Mouse (Mus musculus): ENCODE measurements at regions not wholly inside any gene's neighbourhood (a gene's known extent, or its start where the extent isn't known, plus 50 kb on each side); places are given as distances from the start of the nearest gene placed in this dataset.
"Not testable (repeated sequence)": the region's sequence is repeated elsewhere in the genome, so short reads cannot be mapped to it uniquely, and the experiment has no call there.

DNA sequence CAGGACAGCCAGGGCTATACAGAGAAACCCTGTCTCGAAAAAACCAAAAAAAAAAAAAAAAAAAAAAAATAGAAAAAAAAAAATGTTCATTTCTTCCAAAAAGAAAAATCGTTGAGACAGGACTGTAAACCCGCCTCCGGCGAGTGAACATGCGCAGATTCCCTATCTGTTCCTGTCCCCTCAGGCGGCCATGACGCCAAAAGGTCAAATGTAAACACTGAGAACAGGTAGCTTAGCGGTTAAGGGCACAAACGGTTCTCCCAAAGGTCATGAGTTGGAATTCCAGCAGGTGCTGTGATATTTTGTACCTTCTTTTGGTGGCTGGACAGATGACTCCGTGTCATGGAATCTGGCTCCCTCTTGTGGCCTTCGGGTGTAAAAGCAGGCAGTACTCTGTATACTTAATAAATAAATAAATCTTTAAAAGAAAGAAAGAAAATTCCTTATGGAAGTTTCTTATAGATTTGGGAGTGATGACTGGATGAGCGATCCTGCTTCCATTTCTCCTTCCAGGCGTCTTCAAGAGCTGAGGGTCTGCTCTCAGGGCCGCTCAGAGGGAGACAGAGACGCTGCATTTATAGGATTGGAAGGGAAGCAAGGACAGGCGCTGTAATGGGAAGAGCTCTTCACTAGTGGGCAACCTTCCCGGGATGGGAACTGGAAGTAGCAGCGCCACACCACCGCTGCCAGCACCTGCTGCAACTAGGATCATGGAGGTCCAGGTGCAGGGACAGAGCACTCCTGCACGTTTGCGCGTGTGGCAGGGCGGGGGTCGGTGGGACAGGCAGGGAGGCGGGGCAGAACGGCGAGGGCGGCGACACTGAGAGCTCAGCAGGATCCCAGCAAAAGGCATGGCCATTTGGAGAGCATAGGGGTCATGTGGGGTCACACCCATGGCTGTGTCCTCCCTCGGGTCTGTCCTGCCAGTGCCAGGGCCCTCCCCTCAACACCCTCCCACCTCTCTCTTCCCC, 189.2 kb upstream of the Gm10767 start:
- not testable (repeated sequence) for DNase-seq

DNA sequence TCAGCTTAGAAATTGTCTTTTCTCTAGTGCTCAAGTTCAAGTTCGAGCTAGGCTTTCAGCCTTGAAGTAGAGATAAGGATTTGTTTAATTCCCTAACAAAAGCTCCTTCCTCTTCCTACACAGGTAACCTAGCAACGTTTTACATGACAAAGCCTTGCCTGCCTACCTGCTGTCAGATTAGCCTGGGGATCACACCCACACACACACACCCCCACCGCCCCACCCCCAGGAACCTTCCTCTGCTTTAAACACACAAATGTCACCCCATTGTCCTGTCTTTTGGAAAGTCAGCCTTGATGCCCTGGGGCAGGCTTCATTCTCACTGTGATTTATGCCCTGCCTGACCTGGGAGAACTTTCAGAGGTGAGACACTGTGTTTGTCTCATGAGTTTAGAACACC, 193.7 kb upstream of the Gm10767 start:
- not testable (repeated sequence) for DNase-seq

DNA sequence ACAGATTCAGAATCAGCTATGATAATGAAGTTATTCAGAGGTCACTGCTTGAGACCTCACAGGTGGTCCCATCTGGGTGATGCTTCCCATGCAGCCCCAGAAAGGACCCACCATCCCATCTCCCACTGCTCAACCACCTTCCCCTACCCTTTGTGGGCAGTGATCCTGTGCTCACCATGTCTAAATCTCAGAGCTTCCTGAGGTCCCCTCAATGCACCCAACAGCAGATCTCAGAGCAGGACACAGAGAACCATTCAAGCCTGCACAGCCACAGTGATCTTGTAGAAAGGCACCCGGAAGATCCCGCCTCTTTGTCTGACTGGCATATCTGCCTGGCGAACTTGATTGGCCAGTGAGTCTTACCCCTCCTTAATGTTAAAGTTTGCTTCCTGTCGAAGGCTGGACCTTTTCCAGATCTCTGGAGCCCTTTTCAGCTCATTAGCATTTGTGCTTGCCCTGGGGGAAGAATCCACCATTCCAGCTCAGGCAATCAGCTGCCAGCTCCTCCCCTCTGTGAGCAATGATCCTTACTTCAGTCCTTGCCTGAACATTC, 206.7 kb upstream of the Gm10767 start:
- not testable (repeated sequence) for DNase-seq

DNA sequence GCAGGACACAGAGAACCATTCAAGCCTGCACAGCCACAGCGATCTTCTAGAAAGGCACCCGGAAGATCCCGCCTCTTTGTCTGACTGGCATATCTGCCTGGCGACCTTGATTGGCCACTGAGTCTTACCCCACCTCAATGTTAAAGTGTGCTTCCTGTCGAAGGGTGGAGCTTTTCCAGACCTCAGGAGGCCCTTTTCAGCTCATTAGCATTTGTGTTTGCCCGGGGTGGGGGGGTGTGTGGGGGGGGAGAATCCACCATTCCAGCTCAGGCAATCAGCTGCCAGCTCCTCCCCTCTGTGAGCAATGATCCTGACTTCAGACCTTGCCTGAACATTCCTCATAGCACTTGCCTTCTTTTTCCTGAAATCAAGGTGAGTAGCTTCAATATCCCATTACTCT, 223.9 kb upstream of the Gm10767 start:
- DNase-seq = not testable (repeated sequence)

DNA sequence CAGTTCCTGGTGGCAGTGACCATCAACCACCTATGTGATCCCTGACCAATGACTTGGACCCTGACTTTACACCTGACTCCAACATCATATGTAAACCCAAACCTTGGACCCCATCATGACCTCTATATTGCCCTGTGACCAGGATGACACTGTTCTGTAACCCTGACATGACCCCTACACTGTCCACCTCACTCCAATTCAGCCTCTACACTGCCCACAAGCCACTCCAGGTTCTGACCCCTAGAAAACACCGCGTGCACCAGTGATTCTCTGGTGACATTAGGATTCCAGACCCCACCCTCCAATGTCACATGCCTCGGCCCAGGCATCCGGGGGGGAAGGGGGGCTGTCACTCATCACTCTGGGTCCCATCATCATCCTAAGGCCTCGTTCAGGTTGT, 201.3 kb upstream of the 2410141K09Rik start:
- not testable (repeated sequence) for DNase-seq

DNA sequence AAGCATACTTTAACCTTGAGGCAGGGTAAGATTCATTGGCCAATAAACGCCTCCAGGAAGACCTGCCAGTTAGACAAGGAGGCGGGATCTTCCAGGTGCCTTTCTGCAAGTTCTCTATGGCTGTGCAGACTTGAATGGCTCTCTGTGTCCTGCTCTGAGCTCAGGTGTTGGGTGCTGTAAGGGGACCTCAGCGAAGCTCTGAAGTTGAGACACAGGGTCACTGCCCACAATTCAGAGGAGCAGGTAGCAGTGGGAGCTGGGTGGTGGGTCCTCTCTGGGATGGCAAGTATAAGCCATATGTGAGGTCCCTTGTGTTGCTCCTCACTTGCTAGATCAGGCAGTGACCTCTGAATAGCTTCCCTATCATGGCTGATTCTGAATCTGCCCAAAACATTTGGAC, 184.8 kb upstream of the 2410141K09Rik start:
- not testable (repeated sequence) for DNase-seq

DNA sequence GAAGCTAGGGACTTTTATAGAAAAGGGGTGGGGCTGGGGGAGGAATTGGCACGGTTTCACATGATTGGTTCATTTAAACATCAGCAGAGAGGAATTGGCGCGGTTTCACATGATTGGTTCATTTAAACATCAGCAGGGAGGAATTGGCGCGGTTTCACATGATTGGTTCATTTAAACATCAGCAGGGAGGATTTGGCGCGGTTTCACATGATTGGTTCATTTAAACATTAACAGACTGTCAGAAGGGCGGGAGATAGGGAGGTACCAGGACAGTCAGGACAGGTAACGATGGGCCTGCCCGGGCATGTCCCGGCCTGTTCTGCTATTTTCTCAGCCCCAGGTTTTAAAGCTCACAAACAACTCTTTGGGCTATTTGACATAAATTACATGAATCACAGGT, 145.1 kb upstream of the 2410141K09Rik start:
- peak; percentile 0 to 12 for DNase-seq

DNA sequence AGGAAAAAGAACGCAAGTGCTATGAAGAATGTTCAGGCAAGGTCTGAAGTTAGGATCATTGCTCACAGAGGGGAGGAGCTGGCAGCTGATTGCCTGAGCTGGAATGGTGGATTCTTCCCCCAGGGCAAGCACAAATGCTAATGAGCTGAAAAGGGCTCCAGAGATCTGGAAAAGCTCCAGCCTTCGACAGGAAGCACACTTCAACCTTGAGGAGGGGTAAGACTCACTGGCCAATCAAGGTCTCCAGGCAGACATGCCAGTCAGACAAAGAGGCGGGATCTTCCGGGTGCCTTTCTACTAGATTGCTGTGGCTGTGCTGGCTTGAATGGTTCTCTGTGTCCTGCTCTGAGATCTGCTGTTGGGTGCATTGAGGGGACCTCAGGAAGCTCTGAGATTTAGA, 122.7 kb upstream of the 2410141K09Rik start:
- not testable (repeated sequence) for DNase-seq

DNA sequence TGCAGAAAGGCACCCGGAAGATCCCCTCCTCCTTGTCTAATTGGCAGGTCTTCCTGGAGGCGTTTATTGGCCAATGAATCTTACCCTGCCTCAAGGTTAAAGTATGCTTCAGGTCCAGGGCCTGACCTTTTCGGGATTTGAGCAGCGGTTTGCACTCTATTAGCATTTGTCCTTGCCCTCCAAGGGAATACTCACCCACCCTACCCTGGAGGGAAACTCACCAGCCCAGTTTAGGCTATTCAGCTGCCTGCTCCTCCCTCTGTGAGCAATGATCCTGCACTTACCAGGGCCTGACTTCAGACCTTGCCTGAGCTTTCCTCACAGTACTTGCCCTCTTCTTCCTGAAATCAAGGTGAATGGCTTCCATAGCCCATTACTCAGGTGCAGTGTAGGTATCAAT, 115.5 kb upstream of the 2410141K09Rik start:
- DNase-seq = not testable (repeated sequence)

DNA sequence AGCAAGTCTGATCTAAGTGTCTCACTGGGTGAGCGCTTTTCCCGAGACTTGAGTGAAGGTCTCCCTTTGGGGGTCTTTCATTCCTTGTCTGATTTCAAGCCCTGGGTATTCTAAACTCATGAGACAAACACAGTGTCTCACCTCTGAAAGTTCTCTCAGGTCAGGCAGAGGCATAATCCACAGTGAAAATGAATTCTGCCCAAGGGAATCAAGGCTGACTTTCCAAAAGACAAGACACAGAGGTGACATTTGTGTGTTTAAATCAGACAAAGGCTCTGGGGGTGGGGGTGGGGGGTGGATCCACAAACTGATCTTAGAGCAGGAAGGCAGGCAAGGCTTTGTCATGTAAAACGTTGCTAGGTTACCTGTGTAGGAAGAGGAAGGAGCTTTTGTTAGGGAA, 107.0 kb upstream of the 2410141K09Rik start:
- not testable (repeated sequence) for DNase-seq

DNA sequence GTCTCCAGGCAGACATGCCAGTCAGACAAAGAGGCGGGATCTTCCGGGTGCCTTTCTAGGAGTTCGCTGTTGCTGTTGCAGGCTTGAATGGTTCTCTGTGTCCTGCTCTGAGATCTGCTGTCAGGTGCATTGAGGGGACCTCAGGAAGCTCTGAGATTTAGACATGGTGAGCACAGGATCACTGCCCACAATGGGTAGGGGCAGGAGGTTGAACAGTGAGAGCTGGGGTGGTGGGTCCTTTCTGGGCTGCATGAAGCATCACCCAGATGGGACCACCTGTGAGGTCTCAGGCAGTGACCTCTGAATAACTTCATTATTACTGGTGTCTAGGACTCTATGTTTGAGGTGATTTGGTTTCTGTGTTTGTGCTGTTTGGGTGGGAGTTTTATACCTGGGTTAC, 78.7 kb upstream of the 2410141K09Rik start:
- not testable (repeated sequence) for DNase-seq
